Mouse (Mus musculus) left cerebral cortex, adult 18-20 months (tissue): ENCODE data around the gene Eif3d. TPM values are rescaled to one million over a fixed set of nuclear protein-coding genes. Genes with fewer than 3 reads are reported as not detected.
A peak's percentile ranks its signal among the peaks of the same experiment; 100 is the strongest.

Experiments
- DNase-seq, 2 experiments: peaks; one replicate each; pipeline ENCODE4 v3.0.0; 2021 to 2022; ENCODE audit warnings: low spot score in 2 of 2, mixed read lengths in 1 of 2
- total RNA-seq, 2 experiments: library from RNA; stranded (reverse); gene quantifications; 2 replicates each; pipeline ENCODE4 v1.2.3; 2021

Gene Eif3d
- total RNA-seq, 2 experiments from 2014 or later, result 101 to 102 TPM

DNA sequence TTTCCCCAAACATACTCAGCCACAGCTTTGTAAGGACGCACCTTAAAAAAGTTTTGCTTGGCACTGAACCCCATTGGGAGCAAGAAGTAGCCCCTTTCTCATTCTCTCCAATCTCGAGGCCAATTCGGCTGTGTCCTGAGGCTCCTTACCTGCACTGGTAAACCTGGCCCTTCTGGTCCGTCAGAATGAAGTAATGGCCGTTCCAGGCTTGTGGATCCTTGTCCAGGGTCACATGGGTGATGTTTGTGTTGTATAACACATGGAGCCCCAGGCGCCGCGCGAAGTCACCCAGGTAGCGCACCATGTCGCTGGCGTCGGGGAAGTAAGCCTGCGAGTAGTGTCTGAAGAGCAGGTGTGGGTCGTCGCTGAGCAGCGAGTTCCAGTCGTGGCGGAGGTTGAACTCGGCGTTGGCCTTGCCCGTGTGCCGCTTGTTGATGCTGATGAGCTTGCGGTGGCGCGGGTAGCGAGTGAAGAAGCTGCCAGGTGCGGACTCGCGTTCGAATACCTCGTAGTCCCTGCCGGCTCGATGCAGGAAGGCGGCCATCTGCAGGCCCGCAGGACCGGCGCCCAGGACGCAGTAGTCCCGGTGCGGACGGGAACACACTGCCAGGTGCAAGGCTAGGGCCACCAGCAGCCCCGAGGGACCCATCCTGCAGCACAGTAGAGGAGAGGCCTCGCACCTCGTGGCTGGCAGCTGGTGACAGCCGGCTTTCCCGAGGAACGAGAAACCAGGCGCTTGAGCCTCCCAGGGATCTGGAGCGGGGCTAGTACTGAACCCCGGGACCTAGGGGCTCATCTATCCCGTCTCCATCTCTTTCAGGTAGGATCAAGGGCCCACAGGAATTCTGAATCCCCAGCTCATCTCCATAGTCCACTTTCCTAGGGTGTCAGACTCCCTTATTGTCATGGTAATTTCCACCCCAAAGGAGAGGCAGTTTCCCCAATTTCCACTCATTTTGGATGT is 14.9 kb downstream of the Eif3d start:
- no peak for DNase-seq

DNA sequence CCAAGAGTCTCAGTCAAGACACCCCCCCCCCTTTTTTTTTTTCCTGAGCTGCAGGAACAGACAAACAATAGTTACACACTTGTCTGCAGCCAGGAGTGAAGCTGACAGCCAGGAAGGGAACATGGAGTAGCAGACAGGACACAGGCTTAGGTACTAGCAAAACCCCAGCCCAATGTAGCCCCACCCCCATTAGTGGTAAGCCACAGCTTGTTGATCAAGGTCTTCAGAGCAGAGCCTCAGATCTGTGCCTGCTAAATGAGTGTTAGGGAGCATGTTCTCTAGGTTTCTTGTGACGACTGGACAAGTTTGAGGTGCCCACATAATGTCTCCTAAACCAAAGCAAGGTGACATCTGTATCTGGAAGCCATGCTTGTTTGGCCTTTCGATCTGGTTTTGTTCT is 16.3 kb downstream of the Eif3d start:
- DNase-seq, result no peak

DNA sequence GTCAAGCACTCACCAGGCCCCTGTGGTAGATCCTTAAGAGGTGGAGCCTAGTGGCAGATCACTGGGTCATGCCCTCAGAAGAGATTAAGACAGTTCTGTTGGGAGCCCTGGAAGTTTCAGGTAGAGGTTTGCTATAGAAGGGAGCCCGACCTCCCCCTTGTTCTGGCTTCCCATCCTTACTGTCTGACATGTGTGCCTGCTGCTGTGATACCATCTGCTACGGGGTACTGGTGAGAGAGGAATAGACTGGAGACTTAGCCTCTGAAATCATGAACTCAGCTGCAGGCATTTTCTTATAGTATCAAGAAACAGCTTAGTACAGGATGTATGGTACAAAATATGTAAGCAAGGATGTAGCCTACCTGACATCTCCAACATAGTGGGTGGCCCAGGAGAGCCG is 17.7 kb downstream of the Eif3d start:
- no peak for DNase-seq

DNA sequence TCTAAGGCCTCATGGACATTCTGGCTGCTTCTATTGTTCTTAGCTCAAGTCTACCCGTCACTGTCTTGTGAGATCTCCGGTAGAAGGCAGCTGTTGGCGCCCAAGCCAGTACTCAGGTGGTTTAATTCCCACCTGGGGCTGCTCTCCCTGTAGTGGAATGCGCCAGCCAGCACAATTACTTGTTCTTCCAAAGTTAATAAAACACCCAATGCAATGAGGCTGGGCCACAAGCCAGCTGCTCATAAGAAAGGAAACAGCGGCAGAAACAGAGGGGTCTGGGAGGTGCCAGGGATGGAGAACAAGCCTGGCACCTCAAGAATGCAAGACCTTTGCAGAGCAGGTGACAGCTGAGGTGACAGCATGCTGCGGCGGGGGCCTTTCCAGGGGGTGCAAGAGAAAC is 21.6 kb downstream of the Eif3d start:
- DNase-seq, result no peak

DNA sequence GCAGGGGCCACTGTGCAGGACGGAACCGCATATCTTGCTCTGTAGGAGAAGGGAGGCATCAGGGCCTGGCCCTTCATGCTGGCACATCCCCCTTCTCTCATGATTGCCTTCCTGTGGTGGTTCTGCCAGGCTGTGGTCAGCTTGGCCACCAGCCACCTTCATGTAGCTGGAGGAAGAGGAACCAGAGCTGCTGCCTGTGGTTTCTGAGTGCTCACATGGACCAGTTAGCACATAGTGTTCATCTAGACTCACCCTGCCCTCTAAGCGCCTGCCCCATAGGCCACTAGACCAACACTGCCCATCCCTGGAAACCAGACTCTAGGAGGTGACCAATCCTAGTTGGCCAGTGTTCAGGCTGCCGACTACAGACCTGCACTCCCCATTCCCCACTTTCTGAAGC is 24.9 kb downstream of the Eif3d start:
- DNase-seq, result no peak

DNA sequence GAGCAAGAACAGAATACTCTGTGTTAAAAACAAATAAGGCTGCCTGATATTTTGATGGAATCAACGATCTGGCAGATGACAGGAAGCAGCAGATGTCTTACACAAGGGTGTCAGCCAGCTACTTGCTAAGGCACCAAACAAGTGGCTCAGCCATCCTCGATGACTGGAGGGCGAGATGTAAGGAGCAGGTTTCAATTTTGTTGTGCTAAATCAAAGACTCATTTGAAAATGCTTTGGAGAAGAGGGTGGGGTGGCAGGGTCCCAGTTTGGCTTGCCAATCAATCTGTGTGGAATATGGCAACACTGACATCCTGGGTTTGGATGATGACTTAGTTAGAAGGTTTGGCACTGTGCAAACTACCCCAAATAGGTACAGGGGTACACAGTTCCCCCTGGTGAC is 29.1 kb downstream of the Eif3d start:
- DNase-seq, result no peak

DNA sequence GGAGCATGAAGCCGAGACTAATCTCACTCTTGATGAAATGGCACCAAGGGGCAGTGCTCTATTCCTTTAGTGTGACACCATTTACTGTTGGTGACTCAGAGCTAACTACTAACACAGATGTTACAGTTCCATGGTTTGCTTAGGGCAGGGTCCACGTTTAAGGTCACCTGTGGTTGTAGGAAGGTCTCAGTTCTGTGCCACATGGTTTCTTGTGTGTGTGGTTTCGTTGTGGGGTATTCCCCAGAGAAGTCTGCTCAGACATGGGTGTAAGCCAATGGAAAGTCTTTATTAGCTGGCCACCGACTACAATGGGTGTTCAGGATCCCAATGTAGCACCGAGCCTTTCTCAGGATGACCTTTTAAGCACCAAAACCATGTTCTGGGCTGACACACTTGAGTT is 32.1 kb downstream of the Eif3d start:
- no peak for DNase-seq

DNA sequence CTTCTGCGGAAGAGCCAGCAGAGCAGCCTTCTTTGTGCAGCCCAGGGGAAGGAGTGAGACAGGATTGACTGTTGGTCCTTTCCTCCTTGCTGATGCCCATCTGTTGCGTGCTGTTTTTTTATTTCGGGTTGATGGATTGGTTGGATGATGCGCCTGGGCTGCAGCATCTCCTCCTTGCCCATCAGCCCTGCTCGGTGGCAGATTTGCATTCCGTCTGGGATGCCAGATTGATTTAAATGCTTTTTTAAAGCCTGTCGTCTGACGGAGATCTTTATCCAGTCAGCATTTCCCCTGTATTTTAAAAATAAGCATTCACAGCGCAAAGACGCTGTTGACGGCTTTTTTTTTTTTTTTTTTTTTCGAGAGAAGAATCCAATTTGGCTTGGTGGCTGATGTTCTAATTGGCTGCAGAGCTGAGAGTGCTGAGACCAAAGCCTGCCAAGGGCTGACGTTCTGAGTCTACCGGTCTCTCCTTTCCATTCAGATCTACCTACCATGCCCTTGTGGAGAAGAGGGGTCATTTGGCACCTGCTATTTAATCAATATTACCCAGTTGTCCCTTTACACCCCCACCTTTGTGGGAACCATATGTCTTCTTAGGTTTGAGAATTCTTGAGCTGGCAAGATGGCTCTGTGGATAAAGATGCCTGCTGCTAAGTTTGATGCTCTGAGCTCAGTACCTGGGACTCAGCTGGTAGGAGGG is 34.8 kb downstream of the Eif3d start:
- DNase-seq, result peak in 1 of 2 experiments; percentile 34

DNA sequence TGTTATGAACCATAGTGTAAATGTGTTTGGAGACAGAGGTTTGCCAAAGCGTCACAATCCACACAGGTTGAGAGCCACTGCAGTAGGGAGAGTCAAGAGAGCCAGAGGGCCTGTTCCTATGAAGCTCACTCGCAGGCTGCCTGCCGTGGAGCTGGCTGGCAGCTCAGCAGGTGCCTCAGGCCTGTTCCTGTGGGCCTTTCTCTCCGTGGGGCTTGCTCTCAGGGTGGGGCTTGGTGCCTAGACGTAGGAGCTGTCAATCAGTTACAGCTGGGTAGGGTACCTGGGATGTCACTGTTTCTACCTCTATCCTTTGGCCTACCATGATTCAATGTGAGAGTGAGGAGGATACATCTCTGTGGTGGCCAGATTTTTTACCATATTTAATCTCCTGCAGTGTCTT is 35.6 kb downstream of the Eif3d start:
- DNase-seq, result no peak

DNA sequence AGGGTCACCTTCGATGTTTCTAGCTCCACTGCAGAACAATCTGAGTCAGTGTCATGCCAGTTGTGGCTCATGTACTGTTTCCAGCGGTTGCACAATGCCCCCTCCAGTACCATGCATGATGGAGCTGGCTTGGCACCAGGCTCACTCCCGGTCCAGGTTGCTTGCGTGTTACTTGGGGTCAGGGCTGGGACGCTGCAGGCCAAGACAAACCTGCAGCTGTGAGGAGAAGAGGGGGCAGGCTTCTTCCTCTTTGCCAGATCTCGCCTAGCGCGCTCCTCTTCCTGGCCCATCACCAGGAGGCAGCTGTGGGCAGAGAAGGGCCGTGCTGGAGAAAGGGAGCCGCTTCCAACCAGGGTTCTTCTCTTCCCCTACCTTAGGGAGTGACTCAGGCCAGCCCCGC is 36.3 kb downstream of the Eif3d start:
- DNase-seq, result no peak

DNA sequence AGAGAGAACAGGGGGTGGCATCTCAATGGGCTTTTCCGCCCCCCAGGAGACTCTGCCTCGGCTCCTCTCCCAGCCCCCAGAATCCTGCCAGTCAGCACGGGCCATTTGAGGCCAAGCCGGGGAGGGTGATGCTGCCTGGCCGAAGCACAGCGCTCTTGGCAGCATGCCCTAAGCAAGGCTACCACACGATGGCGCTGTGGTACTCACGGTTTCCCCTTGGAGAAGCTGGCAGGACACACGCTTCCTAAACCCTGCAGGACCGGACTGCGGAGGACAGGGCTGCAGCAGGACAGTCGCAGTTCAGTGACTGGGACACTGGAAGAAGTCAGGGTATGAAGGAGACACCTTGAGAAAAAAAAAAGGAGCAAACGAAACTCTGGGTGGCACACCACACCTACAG is 36.8 kb downstream of the Eif3d start:
- DNase-seq, result peak; percentile 98 to 100

DNA sequence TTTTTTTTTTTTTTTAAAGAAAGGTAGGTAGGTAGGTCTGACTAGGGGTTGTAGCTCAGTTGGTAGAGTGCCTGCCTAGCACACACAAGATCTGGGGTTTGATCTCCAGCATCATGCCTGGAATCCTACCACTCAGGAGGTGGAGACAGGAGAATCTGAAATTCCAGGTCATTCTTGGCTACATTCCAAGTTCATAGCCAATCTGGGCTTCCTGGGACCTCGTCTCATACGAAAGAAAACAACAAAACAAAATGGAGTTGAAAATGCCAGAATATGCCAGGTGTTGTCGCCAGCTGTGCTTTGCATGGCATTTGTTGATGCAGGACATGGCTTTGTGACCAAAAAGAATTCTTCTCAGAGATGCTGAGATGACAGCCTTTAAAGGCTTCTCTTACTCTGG is 37.4 kb downstream of the Eif3d start:
- no peak for DNase-seq

DNA sequence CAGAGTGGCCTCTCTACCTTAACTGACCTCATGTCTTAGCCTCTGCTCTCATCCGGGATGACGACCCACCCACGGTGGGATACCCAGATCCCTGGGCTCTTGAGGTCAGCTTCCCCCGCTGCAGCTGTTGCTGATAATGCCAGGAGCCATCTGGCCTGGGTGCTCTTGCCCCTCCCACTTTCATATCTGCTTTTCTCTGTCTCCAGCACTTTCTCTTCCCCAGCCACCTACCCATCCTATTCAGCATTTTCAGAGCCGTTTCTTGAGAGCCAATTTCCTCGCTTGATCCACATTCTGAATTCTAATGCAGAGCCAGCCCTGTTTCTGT is 39.0 kb downstream of the Eif3d start:
- DNase-seq, result no peak

DNA sequence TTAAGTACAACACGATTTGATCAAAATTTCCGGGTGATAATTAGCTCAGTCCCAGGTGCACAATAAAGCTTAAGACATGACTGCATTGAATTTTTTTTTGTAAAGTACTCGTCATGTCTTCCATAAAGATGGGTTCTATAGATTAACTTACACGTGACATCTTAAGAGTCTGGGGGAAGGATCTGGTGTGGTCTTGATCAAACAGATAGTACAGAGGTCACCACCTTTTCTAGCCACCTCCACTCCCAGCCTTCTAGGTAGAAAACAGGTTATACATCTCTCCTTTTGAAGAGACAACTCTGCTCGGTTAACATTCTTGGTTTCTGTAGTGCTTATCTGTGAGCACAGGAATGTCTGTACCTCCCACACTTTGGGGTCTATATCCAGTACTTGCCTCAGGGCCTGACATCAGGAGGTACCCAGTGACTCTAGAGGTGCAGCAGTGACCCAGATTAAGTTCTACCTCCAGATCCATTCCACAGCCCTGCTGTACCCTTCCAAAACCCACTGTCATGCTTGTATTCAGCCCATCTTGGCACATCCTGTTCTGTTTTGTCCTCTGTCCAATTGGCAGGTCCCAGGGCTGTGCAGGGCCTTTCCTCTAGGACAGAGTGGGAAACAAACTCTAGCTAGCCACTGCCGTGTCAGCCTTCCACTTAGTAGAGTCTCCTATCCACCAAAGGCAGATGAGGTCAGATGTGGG is 39.5 kb downstream of the Eif3d start:
- DNase-seq, result no peak

DNA sequence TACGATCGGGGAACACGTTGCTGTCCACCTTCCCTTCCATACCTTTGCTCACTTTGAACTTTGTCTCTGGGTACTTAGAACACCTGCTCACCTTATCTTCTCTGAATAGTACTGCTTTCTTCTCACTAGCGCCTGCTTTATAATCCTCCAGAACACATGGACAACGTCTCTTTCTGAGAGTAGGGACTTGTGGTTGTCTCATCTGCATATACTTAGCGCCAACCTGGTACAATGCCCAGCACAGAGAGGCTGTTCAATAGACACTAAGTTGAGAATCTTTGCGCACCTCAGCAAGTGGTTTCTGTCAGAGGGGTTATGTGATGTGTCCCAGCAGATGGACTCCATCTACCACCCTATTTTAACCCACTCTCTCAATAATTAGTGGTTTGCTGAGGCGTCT is 40.8 kb downstream of the Eif3d start:
- DNase-seq, result no peak

DNA sequence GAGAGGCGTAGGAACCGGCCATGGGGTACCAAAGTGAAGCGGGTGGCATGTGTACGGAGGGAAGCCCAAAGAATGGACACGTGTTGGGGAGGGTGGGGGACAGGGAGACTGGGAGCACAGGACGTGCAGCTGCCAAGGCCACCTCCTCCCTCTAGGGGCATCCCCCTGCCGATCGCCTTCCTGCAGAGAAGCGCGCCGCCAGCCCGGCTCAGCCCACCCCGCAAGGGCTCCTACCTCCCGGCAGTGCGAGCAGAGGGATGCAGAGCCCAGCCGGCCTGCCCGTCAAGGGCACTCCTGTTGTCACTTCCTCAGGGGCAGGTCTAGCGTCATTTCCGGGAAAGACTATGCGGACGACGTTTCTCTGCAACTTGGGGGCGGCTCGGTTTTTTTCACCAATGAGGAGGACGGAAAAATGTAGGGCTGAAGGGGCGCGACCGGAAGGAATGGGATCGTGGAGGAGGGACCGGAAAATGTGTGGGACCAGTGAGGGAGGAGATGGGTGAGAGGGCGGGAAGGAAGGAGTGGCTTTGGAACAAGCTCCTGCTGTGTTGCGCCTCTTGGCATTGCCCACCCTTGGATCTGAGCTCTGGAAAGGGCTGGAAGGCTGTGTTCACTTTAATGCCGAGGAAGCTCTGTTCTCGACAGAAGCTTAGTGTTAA is 41.8 kb downstream of the Eif3d start, which contains the start of gene Txn2:
Txn2 (minus strand) TSS at position 334 of the 659 bp plus-strand sequence.
- DNase-seq, result peak; percentile 96 to 98

DNA sequence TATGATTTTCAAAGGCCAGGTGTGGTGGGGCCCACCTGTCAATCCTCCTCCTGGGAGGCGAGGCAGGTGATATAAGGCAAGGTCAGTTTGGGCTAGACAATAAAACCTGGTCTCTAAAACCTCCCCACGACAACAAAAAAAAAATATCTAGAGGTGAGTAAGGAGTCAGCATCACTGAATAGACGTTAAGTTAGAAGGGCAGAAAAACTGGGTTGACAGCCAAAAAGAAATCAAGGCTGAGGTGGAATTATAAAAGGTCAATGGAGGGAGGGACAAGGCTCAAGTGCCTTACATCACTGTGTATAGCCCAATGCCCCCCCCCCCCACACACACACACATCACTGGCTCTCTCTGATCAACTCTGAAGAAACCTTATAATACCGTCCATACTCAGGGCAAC is 42.5 kb downstream of the Eif3d start:
- DNase-seq, result no peak

DNA sequence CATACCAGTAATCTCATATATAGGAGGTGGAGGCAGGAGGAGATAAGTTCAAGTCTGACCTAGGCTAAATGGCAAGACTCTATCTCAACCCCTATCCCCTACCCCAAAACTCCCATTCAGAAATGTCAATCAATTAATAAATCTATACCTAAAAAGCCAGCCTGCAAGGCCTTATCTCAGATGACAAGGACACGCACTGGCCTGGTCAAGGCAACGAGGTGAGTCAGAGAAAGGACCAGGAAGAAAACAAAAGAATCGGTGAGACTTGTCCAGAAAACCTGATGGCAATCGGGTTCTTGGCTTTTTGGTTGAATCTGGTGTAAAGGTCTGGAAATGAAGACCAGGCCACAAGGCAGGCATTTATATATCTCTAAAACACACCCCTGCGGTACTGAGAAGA is 43.7 kb downstream of the Eif3d start:
- no peak for DNase-seq

DNA sequence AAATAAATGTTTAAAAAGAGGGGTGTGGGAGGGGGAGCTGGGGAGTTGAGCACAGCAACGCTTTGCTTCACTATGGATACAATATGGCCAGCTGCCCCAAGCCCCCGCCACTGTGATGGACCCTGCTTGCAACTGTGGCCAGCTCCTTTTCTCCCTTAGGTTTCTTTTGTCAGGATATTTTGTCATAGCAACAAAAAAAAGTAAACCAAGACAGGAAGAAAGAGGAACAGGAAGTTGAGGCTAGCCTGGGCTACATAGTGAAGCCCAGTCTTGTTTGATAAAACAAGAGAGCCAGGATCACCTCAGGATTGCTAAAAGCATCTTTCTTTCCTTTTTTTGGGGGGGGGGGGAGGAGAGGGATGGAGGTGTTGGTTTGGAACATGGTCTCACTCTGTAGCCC is 45.4 kb downstream of the Eif3d start:
- no peak for DNase-seq

DNA sequence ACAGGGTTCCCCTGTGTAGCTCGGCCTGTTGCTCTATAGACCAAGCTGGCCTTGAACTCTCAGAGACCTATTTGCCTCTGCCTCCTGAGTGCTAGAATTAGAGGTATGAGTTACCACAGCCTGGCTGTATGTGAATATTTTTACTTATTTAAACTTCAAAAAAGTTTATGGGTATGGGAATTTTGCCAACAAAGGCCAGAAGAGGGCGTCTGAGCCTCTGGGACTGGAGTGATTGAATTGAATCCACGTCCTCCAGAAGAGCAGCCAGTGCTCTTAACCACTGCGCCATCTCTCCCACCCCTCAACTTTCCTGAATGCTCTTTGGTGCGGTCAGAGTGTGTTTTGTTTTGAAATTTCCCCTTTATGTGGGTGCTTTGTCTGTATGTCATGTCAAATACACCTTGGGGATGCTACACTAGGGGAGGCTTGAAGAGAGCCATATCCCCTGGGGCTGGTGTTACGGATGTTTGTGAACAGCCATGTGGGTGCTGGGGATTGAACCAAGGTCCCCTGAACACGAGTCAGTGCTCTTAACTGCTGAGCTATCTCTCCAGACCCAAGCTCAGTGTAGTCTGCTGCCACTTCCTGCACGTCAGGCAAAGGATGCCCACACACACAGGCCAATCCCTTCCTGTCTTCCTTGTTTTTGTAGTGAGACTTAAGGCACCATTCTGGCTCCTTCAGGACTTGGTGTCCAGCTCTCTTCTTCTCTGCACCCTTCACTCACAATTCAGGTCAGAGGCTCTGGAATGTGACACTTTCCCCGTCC is 47.2 kb downstream of the Eif3d start:
- DNase-seq, result no peak

DNA sequence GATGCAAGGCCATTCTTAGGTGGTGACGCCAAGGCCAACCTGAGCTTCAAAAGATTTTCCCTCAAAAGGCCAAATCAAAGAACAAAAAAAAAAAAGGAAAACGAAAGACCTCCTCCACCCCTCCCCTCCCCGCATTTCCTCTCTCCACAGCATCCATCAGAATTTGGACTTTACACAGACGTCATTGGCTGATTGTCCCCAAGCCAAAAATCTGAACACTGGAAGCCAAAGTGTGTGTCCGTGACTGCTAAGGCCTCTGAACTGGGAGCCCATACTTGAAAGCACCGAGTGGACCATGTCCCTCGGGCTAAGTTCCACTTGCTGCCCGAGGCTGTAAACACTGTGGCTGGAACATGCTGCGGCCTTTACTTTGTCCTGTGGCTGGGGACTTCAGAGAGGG is 47.9 kb downstream of the Eif3d start:
- no peak for DNase-seq
